Mouse (Mus musculus) brown adipose tissue, adult 24 weeks (tissue): ENCODE data around the gene Gm13078. TPM values are rescaled to one million over a fixed set of nuclear protein-coding genes. Genes with fewer than 3 reads are reported as not detected.

Source experiments
- H3K27ac ChIP-seq: fragments of 200-500 bp; replicated peaks from 2 replicates; pipeline ENCODE4 v1.5.1; 2012; ENCODE audit warnings: low read depth, mild to moderate bottlenecking, low read length
- H3K4me1 ChIP-seq: fragments of 200-500 bp; 2 replicates; pipeline ENCODE4 v1.6.1; 2012; ENCODE audit warnings: low read length, mixed read lengths; ENCODE audit not compliant: control insufficient read depth, insufficient read depth, insufficient read length
- H3K4me3 ChIP-seq: fragments of 200-500 bp; 2 replicates; pipeline ENCODE4 v1.5.1; 2012; ENCODE audit warnings: low read depth, mild to moderate bottlenecking, low read length, moderate library complexity; ENCODE audit not compliant: insufficient read depth
- polyA plus RNA-seq: library from polyadenylated mRNA; stranded (reverse); fragments of >200 nt; gene quantifications from 2 replicates; pipeline ENCODE4 v1.2.4, GENCODE M21; 2012; ENCODE audit not compliant: missing spikeins, insufficient read depth, insufficient read length

Gm13078 gene
- not detected in 2 replicates for polyA plus RNA-seq

DNA sequence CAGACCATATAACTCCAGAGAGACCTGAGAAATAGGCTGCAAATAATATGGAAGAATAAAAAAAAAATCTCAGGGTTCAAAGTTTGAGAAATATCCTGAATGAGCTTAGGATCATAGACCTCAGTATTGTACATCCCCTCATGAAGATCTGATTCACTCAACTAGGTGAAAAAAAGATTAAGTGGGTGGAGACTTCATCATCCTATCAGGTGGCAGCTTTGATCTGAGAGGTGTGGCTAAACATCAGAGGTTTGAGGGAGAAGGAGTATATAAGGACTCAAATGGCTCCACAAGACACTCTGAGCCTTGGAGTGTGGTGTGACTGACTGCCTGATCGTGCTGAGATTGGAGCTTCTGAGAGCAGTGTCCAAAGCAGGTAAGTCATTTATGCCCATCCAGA lies at the start of gene Gm13078:
Gene Gm13078, plus strand, starts transcription at position 301 of the 400 bp plus-strand sequence.
- Histone ChIP-seq H3K4me1 (no peaks in the 10 kb centered on the region), H3K27ac (no peak within 1 kb of the TSS), H3K4me3 (no peak within 1 kb of the TSS)

DNA sequence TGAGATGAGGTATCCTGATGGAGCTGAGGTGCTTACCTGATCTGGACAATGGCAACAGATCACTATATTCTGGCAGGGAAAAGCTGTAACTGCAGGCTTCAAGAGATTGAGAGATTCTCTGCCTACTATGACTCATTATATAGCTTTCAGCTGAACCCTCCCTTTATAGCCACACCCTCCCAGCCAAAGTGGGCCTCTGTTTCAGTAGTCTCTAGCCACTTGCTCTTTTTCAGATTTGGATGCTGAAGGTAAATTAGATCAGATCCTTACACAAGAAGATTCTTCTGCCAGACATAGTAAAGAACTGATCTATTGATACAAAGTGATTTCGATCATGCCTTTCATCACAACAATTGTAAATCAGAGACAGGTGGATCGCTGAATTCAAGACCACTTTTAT lies 16.6 kb upstream of the Gm13078 start, which contains the start of gene Gm13089:
Gene Gm13089, minus strand, starts transcription at position 101 of the 400 bp plus-strand sequence.
- no peak within 1 kb of the TSS for H3K4me3 ChIP-seq
- no peak within 1 kb of the TSS for H3K27ac ChIP-seq
- no peaks in the 10 kb centered on the region for H3K4me1 ChIP-seq

Other genes with a start within 250 kb of the Gm13078 start
- not detected in 2 replicates for gene Gm13043, start 208.1 kb upstream of the Gm13078 start, polyA plus RNA-seq
- not detected in 2 replicates for gene Gm13040, start 183.5 kb upstream of the Gm13078 start, polyA plus RNA-seq
- not detected in 2 replicates for gene BC080695, start 167.8 kb upstream of the Gm13078 start, polyA plus RNA-seq
- gene Gm13057, start 167.7 kb upstream of the Gm13078 start, polyA plus RNA-seq = not detected in 2 replicates
- not detected in 2 replicates for gene Gm13083, start 104.5 kb upstream of the Gm13078 start, polyA plus RNA-seq
- gene Gm13088, start 62.2 kb upstream of the Gm13078 start, polyA plus RNA-seq = not detected in 2 replicates
- not detected in 2 replicates for gene Gm13089, start 16.7 kb upstream of the Gm13078 start, polyA plus RNA-seq
- not detected in 2 replicates for gene Gm13023, start 69.9 kb downstream of the Gm13078 start, polyA plus RNA-seq
- gene Gm13084, start 96.6 kb downstream of the Gm13078 start, polyA plus RNA-seq = not detected in 2 replicates
- not detected in 2 replicates for gene Gm13103, start 127.0 kb downstream of the Gm13078 start, polyA plus RNA-seq
- not detected in 2 replicates for gene Pramef6, start 180.9 kb downstream of the Gm13078 start, polyA plus RNA-seq
- not detected in 2 replicates for gene Pramef25, start 231.6 kb downstream of the Gm13078 start, polyA plus RNA-seq
- gene Gm13101, start 247.5 kb downstream of the Gm13078 start, polyA plus RNA-seq = not detected in 2 replicates